Mouse (Mus musculus) heart, embryonic 12.5 days (tissue): ENCODE data around the gene Borcs7. TPM values are rescaled to one million over a fixed set of nuclear protein-coding genes. Genes with fewer than 3 reads are reported as not detected.
"Not testable (repeated sequence)": the region's sequence is repeated elsewhere in the genome, so short reads cannot be mapped to it uniquely, and the experiment has no call there.

Experiments used
- ATAC-seq: fragments of 200-750 bp; cut with Nextera tagmentation; 2 replicates; pipeline ENCODE4 v1.8.0; 2017; ENCODE audit warnings: moderate TSS enrichment, moderate library complexity; ENCODE audit not compliant: insufficient number of reproducible peaks, low FRiP score
- H3K27ac ChIP-seq: fragments of 300-500 bp; sonication (generic); 2 replicates; pipeline ENCODE4 v1.5.1; 2016; ENCODE audit warnings: mild to moderate bottlenecking, moderate library complexity; ENCODE audit not compliant: poor library complexity, severe bottlenecking
- H3K27me3 ChIP-seq: fragments of 300-500 bp; sonication (generic); replicated peaks from 2 replicates; pipeline ENCODE4 v1.6.1; 2016; ENCODE audit warnings: mild to moderate bottlenecking, moderate library complexity
- H3K36me3 ChIP-seq: fragments of 300-500 bp; sonication (generic); 2 replicates; pipeline ENCODE4 v1.6.1; 2016; ENCODE audit warnings: mild to moderate bottlenecking, moderate library complexity
- H3K4me1 ChIP-seq: fragments of 300-500 bp; sonication (generic); replicated peaks from 2 replicates; pipeline ENCODE4 v1.6.1; 2016; ENCODE audit warnings: mild to moderate bottlenecking
- H3K4me2 ChIP-seq: fragments of 300-500 bp; sonication (generic); 2 replicates; pipeline ENCODE4 v1.6.1; 2016; ENCODE audit warnings: mild to moderate bottlenecking, moderate library complexity
- H3K4me3 ChIP-seq: fragments of 300-500 bp; sonication (generic); 2 replicates; pipeline ENCODE4 v1.5.1; 2016; ENCODE audit warnings: mild to moderate bottlenecking
- H3K9ac ChIP-seq: fragments of 300-500 bp; sonication (generic); 2 replicates; pipeline ENCODE4 v1.6.1; 2016; ENCODE audit warnings: mild to moderate bottlenecking, moderate library complexity
- H3K9me3 ChIP-seq: fragments of 300-500 bp; sonication (generic); replicated peaks from 2 replicates; pipeline ENCODE4 v1.6.1; 2016; ENCODE audit warnings: mild to moderate bottlenecking, moderate library complexity
- WGBS: fragments of 180-500 bp; shearing (Covaris S2); methylation state at CpG from one replicate; pipeline ENCODE4 v1.1.7; 2016; 5-methylcytosine and 5-hydroxymethylcytosine counted together
- polyA plus RNA-seq: library from polyadenylated mRNA; unstranded; fragments of >200 nt; fragmentation: Nextera tagmentation; extraction: Ambion mirVana; gene quantifications from 2 replicates; pipeline ENCODE4 v1.2.1, GENCODE M21; 2016

Gene Borcs7
- polyA plus RNA-seq, 1 experiment from 2014 or later: 16.3 TPM

DNA sequence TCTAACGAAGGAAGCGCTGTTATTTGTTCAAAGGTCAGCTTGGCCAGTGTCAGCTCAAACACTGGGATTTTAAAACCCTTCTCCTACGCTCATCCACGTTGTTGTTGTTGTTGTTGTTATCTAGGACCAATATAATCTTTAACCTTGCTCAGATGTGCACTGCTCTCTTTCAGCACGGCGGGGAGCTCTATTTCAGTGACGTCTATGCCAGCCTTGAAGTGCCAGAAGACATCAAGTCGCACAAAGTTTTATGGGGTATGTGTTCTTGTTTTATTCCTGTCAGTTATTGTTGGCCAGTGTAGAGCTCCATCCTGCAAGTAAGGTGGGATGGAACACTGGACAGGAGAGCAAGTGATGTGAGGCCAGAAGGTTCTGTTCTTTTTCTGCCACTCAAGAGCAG, 25.3 kb downstream of the Borcs7 start:
- no peak overlapping the region for H3K27ac ChIP-seq
- H3K4me3 ChIP-seq: no peak overlapping the region
- H3K4me2 ChIP-seq: no peak overlapping the region
- WGBS: 85% methylated on average over 8 of the region's 8 CpGs
- no peak overlapping the region for H3K9ac ChIP-seq
- peaks cover 52% of the 10 kb centered on the region for H3K36me3 ChIP-seq
- H3K4me1 ChIP-seq: no peaks in the 10 kb centered on the region
- H3K9me3 ChIP-seq: peaks cover 8% of the 10 kb centered on the region
- no peaks in the 10 kb centered on the region for H3K27me3 ChIP-seq
- no peak for ATAC-seq

GRCm38 (mm10) chr19:46718150-46718549, 28.4 kb downstream of the Borcs7 start:
- Histone ChIP-seq H3K4me3 (no peak overlapping the region), H3K27ac (no peak overlapping the region), H3K27me3 (no peaks in the 10 kb centered on the region), H3K9me3 (peaks cover 8% of the 10 kb centered on the region), H3K4me1 (no peaks in the 10 kb centered on the region), H3K36me3 (peaks cover 65% of the 10 kb centered on the region), H3K9ac (no peak overlapping the region), H3K4me2 (no peak overlapping the region)
- WGBS: 67% methylated on average over 4 of the region's 4 CpGs
- no peak for ATAC-seq

DNA sequence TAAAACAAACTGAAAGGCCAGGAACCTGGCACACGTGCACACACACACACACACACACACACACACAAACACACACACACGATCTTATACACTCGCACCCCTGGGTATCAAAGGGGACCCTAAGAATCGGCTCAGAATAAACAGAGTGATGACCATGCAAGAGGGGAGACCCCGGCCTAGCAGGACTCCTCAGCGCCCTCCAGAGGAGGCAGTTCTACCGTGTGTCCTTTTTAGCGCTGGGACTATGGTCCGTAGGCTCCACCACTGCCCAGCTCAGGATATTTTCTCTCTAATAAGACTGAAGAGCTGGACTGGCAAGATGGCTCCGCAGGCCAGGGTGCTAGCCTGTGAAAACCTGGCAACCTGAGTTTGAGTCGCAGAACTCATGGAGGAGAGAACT, 34.7 kb downstream of the Borcs7 start:
- no peak for ATAC-seq
- no peak overlapping the region for H3K9ac ChIP-seq
- H3K36me3 ChIP-seq: peaks cover 65% of the 10 kb centered on the region
- H3K4me2 ChIP-seq: no peak overlapping the region
- H3K27me3 ChIP-seq: no peaks in the 10 kb centered on the region
- H3K4me3 ChIP-seq: no peak overlapping the region
- peaks cover 19% of the 10 kb centered on the region for H3K4me1 ChIP-seq
- H3K27ac ChIP-seq: no peak overlapping the region
- 0 out of 2 replicates have a peak, but pooled peaks cover 3% of the 10 kb centered on the region for H3K9me3 ChIP-seq
- WGBS: 69% methylated on average over 11 of the region's 11 CpGs

DNA sequence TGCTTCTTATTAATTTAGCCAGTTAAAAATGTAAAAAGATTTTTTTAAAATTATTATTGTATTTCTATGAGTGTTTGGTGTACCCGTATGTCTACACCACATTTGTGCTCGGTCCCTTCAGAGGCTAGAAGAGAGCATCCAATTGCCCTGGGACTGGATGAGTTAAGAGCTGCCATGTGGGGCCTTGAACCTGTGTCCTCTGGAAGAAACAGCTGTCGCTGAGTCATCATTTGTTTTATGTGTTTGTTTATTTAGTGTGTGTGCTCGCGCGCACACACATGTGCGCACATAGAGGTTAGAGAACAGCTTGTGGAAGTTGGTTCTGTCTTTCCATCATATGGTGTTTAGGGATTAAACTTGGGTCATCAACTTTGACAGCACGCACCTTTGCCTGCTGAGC, 36.4 kb downstream of the Borcs7 start:
- no peak overlapping the region for H3K4me2 ChIP-seq
- H3K9me3 ChIP-seq: 0 out of 2 replicates have a peak, but pooled peaks cover 3% of the 10 kb centered on the region
- peaks cover 52% of the 10 kb centered on the region for H3K36me3 ChIP-seq
- no peak overlapping the region for H3K4me3 ChIP-seq
- no peak overlapping the region for H3K9ac ChIP-seq
- 98% methylated on average over 8 of the region's 8 CpGs for WGBS
- H3K27ac ChIP-seq: no peak overlapping the region
- no peaks in the 10 kb centered on the region for H3K27me3 ChIP-seq
- no peak for ATAC-seq
- peaks cover 19% of the 10 kb centered on the region for H3K4me1 ChIP-seq

DNA sequence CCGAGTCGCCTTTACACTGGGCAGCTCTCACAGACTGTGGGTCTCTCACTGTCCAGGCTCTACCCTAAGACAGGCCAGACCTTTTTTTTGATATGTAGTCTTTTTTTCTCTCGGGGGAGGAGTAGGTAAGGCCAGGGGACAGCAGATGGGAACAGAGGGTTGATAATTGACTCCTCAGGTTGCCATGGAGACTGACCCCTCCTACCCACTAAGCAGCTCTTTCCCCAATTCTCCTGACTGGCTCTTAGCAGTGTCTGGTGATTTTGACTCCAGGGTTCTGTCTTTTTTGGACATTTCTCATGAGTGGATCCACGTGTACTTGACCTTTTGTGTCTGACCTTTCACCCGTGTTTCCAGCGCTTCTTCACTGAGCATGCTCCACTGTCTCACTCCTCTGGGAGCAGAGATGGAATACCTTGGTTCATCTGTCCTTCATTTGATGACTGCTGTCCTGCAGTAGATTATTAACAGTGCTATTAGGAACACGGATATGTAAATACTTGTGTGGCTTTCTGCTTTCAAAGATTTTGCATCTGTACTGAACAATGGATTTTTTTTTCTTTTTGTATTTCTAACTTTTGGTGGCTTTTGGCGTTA, 37.5 kb downstream of the Borcs7 start:
- no peak overlapping the region for H3K4me2 ChIP-seq
- H3K9me3 ChIP-seq: 0 out of 2 replicates have a peak, but pooled peaks cover 3% of the 10 kb centered on the region
- H3K9ac ChIP-seq: no peak overlapping the region
- no peaks in the 10 kb centered on the region for H3K27me3 ChIP-seq
- peaks cover 19% of the 10 kb centered on the region for H3K4me1 ChIP-seq
- H3K36me3 ChIP-seq: peaks cover 48% of the 10 kb centered on the region
- H3K27ac ChIP-seq: no peak overlapping the region
- no peak overlapping the region for H3K4me3 ChIP-seq
- ATAC-seq: no peak
- 56% methylated on average over 8 of the region's 8 CpGs for WGBS

GRCm38 (mm10) chr19:46727945-46728540, 38.3 kb downstream of the Borcs7 start:
- WGBS: 14% methylated on average over 11 of the region's 11 CpGs
- 0 out of 2 replicates have a peak, but pooled peaks cover 3% of the 10 kb centered on the region for H3K9me3 ChIP-seq
- ATAC-seq: peak; percentile 75
- peaks cover 19% of the 10 kb centered on the region for H3K4me1 ChIP-seq
- H3K36me3 ChIP-seq: peaks cover 43% of the 10 kb centered on the region
- H3K27ac ChIP-seq: no peak overlapping the region
- no peak overlapping the region for H3K9ac ChIP-seq
- H3K4me3 ChIP-seq: no peak overlapping the region
- no peaks in the 10 kb centered on the region for H3K27me3 ChIP-seq
- H3K4me2 ChIP-seq: peak overlapping the region; percentile 17

GRCm38 (mm10) chr19:46728909-46729308, 39.2 kb downstream of the Borcs7 start:
- 0 out of 2 replicates have a peak, but pooled peaks cover 3% of the 10 kb centered on the region for H3K9me3 ChIP-seq
- H3K4me1 ChIP-seq: peaks cover 26% of the 10 kb centered on the region
- no peak for ATAC-seq
- no peak overlapping the region for H3K9ac ChIP-seq
- H3K27ac ChIP-seq: no peak overlapping the region
- no peaks in the 10 kb centered on the region for H3K27me3 ChIP-seq
- peaks cover 43% of the 10 kb centered on the region for H3K36me3 ChIP-seq
- no peak overlapping the region for H3K4me2 ChIP-seq
- no peak overlapping the region for H3K4me3 ChIP-seq
- WGBS: 67% methylated on average over 3 of the region's 3 CpGs

DNA sequence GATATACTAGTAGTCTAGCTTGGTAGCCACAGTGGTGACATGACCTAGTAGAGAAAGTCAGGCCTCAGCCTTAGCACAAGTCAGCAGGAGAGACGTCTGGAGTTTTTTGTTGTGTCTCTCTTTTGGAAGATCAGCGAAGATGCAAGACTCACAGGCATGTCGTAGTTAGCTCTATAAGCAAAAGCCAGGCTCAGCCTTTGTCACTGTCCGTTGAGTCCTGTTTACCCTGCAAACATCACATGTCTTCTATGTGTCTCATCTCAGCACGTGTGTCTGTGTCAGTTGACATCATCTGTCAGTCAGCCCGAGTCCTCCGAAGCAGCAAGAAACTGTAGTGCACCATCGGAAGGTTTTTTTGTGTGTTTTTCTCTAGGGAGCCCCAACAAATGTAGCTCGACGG, 41.6 kb downstream of the Borcs7 start:
- no peaks in the 10 kb centered on the region for H3K9me3 ChIP-seq
- peaks cover 43% of the 10 kb centered on the region for H3K4me1 ChIP-seq
- H3K27ac ChIP-seq: no peak overlapping the region
- H3K4me3 ChIP-seq: no peak overlapping the region
- 87% methylated on average over 10 of the region's 10 CpGs for WGBS
- H3K9ac ChIP-seq: no peak overlapping the region
- H3K27me3 ChIP-seq: no peaks in the 10 kb centered on the region
- peaks cover 23% of the 10 kb centered on the region for H3K36me3 ChIP-seq
- ATAC-seq: no peak
- no peak overlapping the region for H3K4me2 ChIP-seq

DNA sequence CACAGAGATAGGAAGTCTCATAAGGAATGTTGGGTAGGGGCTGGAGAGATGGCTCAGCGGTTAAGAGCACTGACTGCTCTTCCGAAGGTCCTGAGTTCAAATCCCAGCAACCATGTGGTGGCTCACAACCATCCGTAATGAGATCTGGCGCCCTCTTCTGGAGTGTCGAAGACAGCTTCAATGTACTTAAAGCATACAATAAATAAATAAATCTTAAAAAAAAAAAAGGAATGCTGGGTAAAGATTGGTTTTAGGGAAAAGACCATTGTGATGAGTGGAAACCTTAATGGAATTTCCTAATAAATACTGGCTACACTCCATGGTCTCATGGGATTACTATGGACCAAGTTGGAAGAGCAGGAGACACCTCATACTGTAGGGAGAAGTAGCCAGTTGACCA, 43.0 kb downstream of the Borcs7 start:
- 90% methylated on average over 5 of the region's 5 CpGs for WGBS
- peaks cover 23% of the 10 kb centered on the region for H3K36me3 ChIP-seq
- H3K27ac ChIP-seq, H3K9ac ChIP-seq, H3K4me3 ChIP-seq, H3K9me3 ChIP-seq, ATAC-seq, H3K4me2 ChIP-seq, H3K27me3 ChIP-seq: not testable (repeated sequence)
- H3K4me1 ChIP-seq: peaks cover 42% of the 10 kb centered on the region

- 74% methylated on average over 7 of the region's 7 CpGs for WGBS
Observed at GRCm38 (mm10) chr19:46733626-46734025, 43.9 kb downstream of the Borcs7 start.

GRCm38 (mm10) chr19:46735241-46735640, 45.5 kb downstream of the Borcs7 start:
- Histone ChIP-seq H3K9ac (no peak overlapping the region), H3K4me3 (no peak overlapping the region), H3K4me1 (peaks cover 28% of the 10 kb centered on the region), H3K9me3 (no peaks in the 10 kb centered on the region), H3K27ac (peak overlapping the region; percentile 24), H3K36me3 (peaks cover 30% of the 10 kb centered on the region), H3K4me2 (peak overlapping the region; percentile 29), H3K27me3 (no peaks in the 10 kb centered on the region)
- WGBS: 6% methylated on average over 5 of the region's 5 CpGs
- ATAC-seq: peak; percentile 54; the same call in 1 of the 2 replicates

More at GRCm38 (mm10) chr19:46733626-46734025, 43.9 kb downstream of the Borcs7 start:
- no peak for ATAC-seq
- Histone ChIP-seq H3K4me1 (peaks cover 33% of the 10 kb centered on the region), H3K27ac (no peak overlapping the region), H3K4me2 (no peak overlapping the region), H3K27me3 (no peaks in the 10 kb centered on the region), H3K9ac (no peak overlapping the region), H3K36me3 (peaks cover 33% of the 10 kb centered on the region), H3K4me3 (no peak overlapping the region), H3K9me3 (no peaks in the 10 kb centered on the region)
